7 mouse cellular contexts compared by ENCODE assay signal in genomic region chr13:97137466-97138400, GRCm38 (mm10). TPM values are rescaled to one million over a fixed set of nuclear protein-coding genes. Genes with fewer than 3 reads are reported as not detected.
A peak's percentile ranks its signal among the peaks of the same experiment; 100 is the strongest.
DNase-seq lines count a peak whose midpoint lies in the region; ATAC-seq lines count a peak whose summit lies in the region.

Gene Gfm2, plus strand, starts transcription at chr13:97137937.
Gene Nsa2, minus strand, starts transcription at chr13:97137937.

- H3K27me3 ChIP-seq in embryonic facial prominence, embryonic 12.5 days, result no peaks in the 10 kb centered on the region
- no peaks in the 10 kb centered on the region for H3K27me3 ChIP-seq in limb, embryonic 11.5 days (ENCODE audit: control insufficient read depth, insufficient read depth, low read length)
- H3K27me3 ChIP-seq in midbrain, embryonic 14.5 days (ENCODE audit: control insufficient read depth, insufficient read depth, low read length), result no peaks in the 10 kb centered on the region

- under 1% methylated on average over 57 of the region's 57 CpGs for WGBS in embryonic facial prominence, embryonic 12.5 days
- under 1% methylated on average over 57 of the region's 57 CpGs for WGBS in limb, embryonic 11.5 days
- under 1% methylated on average over 57 of the region's 57 CpGs for WGBS in midbrain, embryonic 14.5 days

- ATAC-seq in embryonic facial prominence, embryonic 12.5 days (ENCODE audit: insufficient number of reproducible peaks, insufficient read depth, low FRiP score, low TSS enrichment), result peak; percentile 93
- peak; percentile 89 for ATAC-seq in limb, embryonic 11.5 days (ENCODE audit: insufficient number of reproducible peaks, low FRiP score, low TSS enrichment, low read depth)
- peak; percentile 95 for ATAC-seq in midbrain, embryonic 14.5 days (ENCODE audit: low FRiP score, low TSS enrichment)

- H3K4me2 ChIP-seq in embryonic facial prominence, embryonic 12.5 days (replicated peaks), result peak within 1 kb of the TSS; percentile 63
- peak within 1 kb of the TSS; percentile 57 for H3K4me2 ChIP-seq in limb, embryonic 11.5 days (ENCODE audit: low read depth, severe bottlenecking)
- H3K4me2 ChIP-seq in midbrain, embryonic 14.5 days (ENCODE audit: low read length), result peak within 1 kb of the TSS; percentile 66

- H3K9me3 ChIP-seq in embryonic facial prominence, embryonic 12.5 days, result no peaks in the 10 kb centered on the region
- H3K9me3 ChIP-seq in limb, embryonic 11.5 days (ENCODE audit: control insufficient read depth, low read length), result no peaks in the 10 kb centered on the region
- H3K9me3 ChIP-seq in midbrain, embryonic 14.5 days (ENCODE audit: control insufficient read depth, low read length), result no peaks in the 10 kb centered on the region

- peak within 1 kb of the TSS; percentile 78 for H3K9ac ChIP-seq in embryonic facial prominence, embryonic 12.5 days
- H3K9ac ChIP-seq in limb, embryonic 11.5 days (ENCODE audit: low read length), result peak within 1 kb of the TSS; percentile 84
- peak within 1 kb of the TSS; percentile 88 for H3K9ac ChIP-seq in midbrain, embryonic 14.5 days (replicated peaks; ENCODE audit: low read length)

- H3K4me1 ChIP-seq in embryonic facial prominence, embryonic 12.5 days, result no peaks in the 10 kb centered on the region
- H3K4me1 ChIP-seq in limb, embryonic 11.5 days (ENCODE audit: control insufficient read depth, insufficient read depth, low read length), result peaks cover 2% of the 10 kb centered on the region; the same call in 1 of the 2 replicates
- H3K4me1 ChIP-seq in midbrain, embryonic 14.5 days (ENCODE audit: control insufficient read depth, insufficient read depth, low read length), result peaks cover 11% of the 10 kb centered on the region

- DNase-seq in adrenal gland, postnatal 25 days, result peak; percentile 80
- DNase-seq in heart, adult 11 months, result peak; percentile 99
- peak; percentile 92 for DNase-seq in kidney, adult 18-20 months
- DNase-seq in limb, embryonic 11.5 days (ENCODE audit: low spot score), result peak; percentile 91
- DNase-seq in midbrain, embryonic 14.5 days, result peak; percentile 96
- DNase-seq in spleen, adult 18-20 months, result peak; percentile 71 to 82

- peak within 1 kb of the TSS; percentile 86 for H3K4me3 ChIP-seq in embryonic facial prominence, embryonic 12.5 days
- peak within 1 kb of the TSS; percentile 81 for H3K4me3 ChIP-seq in limb, embryonic 11.5 days (ENCODE audit: low read depth, low read length)
- H3K4me3 ChIP-seq in midbrain, embryonic 14.5 days (replicated peaks; ENCODE audit: low read depth, low read length), result peak within 1 kb of the TSS; percentile 80

- H3K36me3 ChIP-seq in embryonic facial prominence, embryonic 12.5 days, result peaks cover 21% of the 10 kb centered on the region
- peaks cover 7% of the 10 kb centered on the region; the same call in 1 of the 2 replicates for H3K36me3 ChIP-seq in limb, embryonic 11.5 days (ENCODE audit: control insufficient read depth, insufficient read depth, low read length)
- peaks cover 17% of the 10 kb centered on the region for H3K36me3 ChIP-seq in midbrain, embryonic 14.5 days (ENCODE audit: control insufficient read depth, insufficient read depth, low read length)

- peak within 1 kb of the TSS; percentile 82 for H3K27ac ChIP-seq in embryonic facial prominence, embryonic 12.5 days
- H3K27ac ChIP-seq in limb, embryonic 11.5 days (replicated peaks; ENCODE audit: low read depth, low read length), result peak within 1 kb of the TSS; percentile 36; the same call in 1 of the 2 replicates
- peak within 1 kb of the TSS; percentile 89 for H3K27ac ChIP-seq in midbrain, embryonic 14.5 days (replicated peaks; ENCODE audit: low read depth, low read length)

RNA-seq across cellular contexts. Expression of gene Gfm2, which starts in this region (rescaled TPM):
- total RNA-seq in adrenal gland, postnatal 25 days (2021), result 47.8 and 50.1 TPM in 2 replicates
- polyA plus RNA-seq in embryonic facial prominence, embryonic 12.5 days (2016; fragmentation: Nextera tagmentation; extraction: Ambion mirVana), result 34.5 and 36.2 TPM in 2 replicates
- 33.0 and 36.6 TPM in 2 replicates for polyA plus RNA-seq in limb, embryonic 11.5 days (2014; fragmentation: Nextera tagmentation; extraction: Ambion mirVana)
- polyA plus RNA-seq in midbrain, embryonic 14.5 days (2014; fragmentation: Nextera tagmentation; extraction: Ambion mirVana), result 26.9 and 36.5 TPM in 2 replicates

RNA-seq across cellular contexts. Expression of gene Nsa2, which starts in this region (rescaled TPM):
- total RNA-seq in adrenal gland, postnatal 25 days (2021), result 71.3 and 76.8 TPM in 2 replicates
- polyA plus RNA-seq in embryonic facial prominence, embryonic 12.5 days (2016; fragmentation: Nextera tagmentation; extraction: Ambion mirVana), result 61.1 and 66.6 TPM in 2 replicates
- 79.1 and 82.7 TPM in 2 replicates for polyA plus RNA-seq in limb, embryonic 11.5 days (2014; fragmentation: Nextera tagmentation; extraction: Ambion mirVana)
- polyA plus RNA-seq in midbrain, embryonic 14.5 days (2014; fragmentation: Nextera tagmentation; extraction: Ambion mirVana), result 46.1 and 48.1 TPM in 2 replicates

Comparison
In these comparisons a context has a peak if more than half of its experiments do, and no peak if none do; other contexts are left out.
1. Peak in every context shown above with its lines: DNase-seq, ATAC-seq, H3K4me3 ChIP-seq and H3K27ac ChIP-seq.
2. H3K27ac ChIP-seq: peak in every context shown above with its lines; median percentile 89 in midbrain, embryonic 14.5 days; 82 in embryonic facial prominence, embryonic 12.5 days; 36 in limb, embryonic 11.5 days.